Mouse (Mus musculus) urinary bladder, postnatal 14 days (tissue): ENCODE measurements around the gene Gmppb.

Experiments
- DNase-seq: peaks from one replicate; pipeline ENCODE4 v3.0.0; 2021; ENCODE audit warnings: low spot score

The Gmppb gene

DNA sequence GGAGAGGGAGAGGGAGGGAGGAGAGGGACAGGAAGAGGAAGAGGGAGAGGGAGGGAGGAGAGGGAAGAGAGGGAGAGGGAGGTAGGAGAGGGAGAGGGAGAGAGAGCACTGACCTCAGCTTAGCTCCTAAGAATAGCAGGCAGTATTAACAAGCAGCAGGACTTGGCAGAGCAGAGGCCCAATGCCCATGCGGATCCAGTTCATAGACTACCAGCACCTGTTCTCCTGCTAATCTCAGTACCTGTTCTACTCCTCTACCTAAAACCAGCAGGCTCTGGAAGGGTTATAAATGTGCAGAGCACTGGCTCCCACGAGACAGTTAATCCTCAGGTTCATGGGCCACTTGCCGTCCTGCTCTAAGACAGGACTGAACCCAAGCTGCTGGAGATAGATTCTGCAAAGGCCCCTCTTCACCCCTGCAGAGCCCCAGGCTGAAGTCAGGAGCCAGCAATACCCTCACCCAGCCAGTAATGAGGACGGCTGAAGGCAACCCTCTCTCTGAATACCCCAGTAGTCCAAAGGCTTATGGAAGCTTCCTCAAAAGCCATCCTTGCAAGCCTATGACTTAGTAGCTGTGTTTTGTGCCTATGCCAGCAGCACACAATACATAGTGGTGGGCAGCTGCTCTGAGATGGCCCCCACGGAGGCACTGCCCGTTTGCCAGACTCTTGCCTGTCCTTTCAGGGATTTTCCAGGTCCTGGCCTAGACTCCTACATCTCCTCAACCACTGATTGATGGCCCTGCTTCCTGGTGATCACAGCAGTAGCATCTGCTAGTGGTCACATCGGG lies 24.3 kb downstream of the Gmppb start:
- DNase-seq, result no peak

DNA sequence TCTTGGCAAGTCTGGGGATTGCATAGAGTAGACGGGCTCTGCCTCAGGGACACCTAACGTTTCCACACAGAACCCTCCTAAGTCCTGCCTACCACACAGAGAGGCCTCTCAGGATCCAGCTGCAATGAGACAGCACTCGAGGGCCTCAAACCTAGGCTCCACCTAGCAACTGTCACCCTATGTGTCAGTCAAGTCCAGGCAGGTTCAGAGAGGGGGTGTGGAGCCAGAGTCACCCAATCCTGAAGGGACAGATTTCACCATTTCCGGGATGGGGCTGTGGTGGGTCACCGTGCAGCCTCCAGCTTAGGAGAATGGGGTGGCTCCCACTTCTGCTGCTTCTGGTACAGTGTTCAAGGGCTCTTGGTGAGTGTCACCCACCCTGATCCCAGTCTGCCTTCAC lies 31.1 kb downstream of the Gmppb start, which contains the start of gene Mst1:
TSS of gene Mst1 (plus strand) at position 269 of the 400 bp plus-strand sequence.
- DNase-seq, result no peak

DNA sequence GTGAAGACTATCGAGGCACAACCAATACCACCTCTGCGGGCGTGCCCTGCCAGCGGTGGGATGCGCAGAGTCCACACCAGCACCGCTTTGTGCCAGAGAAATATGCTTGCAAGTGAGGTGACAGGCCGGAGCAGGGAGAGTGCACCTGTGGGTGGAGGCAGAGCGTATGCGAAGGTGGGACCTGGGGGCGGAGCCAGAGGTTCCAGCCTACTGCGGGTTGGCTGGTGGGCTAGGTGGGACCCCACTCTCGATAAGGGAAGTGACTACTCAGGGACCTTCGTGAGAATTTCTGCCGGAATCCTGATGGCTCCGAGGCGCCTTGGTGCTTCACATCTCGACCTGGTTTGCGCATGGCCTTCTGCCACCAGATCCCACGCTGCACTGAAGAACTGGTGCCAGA lies 33.5 kb downstream of the Gmppb start:
- no peak for DNase-seq

DNA sequence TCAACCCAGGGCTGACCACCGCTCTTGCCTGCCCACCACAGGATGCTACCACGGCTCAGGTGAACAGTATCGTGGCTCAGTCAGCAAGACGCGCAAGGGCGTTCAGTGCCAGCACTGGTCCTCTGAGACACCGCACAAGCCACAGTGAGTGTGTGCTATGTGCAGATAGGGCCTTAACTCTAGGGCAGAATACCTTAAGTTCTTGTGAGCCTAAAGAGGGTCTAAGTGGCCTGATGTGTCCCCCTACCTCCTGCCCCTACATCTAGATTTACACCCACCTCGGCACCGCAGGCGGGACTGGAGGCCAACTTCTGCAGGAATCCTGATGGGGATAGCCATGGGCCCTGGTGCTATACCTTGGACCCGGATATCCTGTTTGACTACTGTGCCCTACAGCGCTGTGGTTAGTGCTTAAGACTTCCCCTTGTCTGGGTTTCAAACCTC lies 34.0 kb downstream of the Gmppb start, which contains the start of gene Rnf123:
TSS of gene Rnf123 (minus strand) at position 359 of the 444 bp plus-strand sequence.
- DNase-seq, result no peak

DNA sequence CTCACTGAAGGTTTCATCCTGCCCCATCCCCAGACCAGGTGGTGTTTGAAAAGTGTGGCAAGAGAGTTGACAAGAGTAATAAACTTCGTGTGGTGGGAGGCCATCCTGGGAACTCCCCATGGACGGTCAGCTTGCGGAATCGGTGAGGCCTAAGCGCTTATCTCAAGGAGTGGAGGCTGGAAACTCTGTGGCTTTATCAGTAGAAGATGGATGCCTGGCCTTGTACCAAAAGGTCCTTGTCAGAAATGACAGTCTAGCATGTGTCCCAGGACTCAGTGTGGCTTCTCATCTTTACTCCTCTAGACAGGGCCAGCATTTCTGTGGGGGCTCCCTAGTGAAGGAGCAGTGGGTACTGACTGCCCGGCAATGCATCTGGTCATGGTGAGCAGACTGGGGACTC lies 34.5 kb downstream of the Gmppb start:
- DNase-seq, result no peak

DNA sequence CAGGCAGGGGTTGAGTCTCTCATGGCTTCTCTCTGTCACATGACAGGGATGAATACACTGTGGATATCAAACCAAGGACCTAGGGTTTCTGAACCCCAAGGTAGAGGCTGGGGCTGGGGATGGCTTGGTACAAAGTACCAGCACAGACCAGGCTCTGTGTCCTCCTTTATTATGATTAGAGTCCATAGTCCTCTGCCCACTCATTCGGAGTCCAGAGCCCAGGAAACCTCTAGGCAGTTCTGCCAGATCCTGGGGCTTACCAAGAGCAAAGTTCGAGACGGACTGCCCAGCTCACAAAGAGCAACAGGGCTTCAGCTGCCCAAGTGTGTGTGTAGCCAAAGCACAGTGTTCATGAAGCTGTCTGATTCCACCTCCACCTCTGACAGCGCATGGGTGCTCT lies 36.2 kb downstream of the Gmppb start:
- DNase-seq, result no peak

DNA sequence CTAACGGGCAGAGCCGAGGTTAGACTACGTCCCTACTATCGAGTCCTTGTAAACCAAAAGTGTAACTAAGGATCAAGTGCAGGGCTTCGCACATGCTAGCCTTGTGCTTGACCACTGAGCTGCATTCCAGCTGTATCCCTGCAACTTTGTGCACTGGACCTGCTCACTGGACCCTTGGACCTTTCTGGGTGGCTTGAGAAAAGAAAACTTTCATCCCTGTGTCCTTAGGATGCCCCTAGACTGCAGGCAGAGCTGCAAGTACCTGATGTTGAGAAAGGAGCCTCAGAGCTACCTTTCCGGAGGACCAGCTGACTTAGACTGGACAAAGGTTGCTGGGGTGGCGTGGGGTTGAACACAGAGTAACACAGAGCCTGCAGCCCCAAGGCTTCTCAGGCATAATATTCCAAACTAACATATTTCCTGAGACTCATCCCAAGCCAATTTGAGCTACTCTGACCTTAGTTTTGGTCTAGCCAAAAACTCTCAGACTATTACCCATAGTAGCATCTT lies 41.6 kb downstream of the Gmppb start:
- no peak for DNase-seq

DNA sequence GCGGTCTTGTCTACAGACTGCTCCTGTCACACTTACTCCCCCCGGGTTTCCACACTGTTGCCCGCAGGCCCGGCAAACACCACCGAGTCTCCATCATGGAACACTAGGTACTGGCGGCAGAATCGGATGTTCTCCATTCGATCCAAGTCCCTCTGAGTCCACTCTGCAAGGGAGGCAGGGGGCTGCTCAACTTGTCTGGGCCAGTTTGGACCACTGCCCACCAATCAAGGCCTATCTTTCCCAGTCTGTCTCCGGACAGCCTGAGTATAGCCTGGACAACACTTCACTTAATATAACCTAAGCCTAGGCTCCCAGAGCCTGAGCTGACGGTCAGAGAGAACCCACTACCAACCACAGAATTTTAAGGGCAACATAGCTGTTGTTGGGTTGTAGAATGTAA lies 44.5 kb downstream of the Gmppb start:
- no peak for DNase-seq

DNA sequence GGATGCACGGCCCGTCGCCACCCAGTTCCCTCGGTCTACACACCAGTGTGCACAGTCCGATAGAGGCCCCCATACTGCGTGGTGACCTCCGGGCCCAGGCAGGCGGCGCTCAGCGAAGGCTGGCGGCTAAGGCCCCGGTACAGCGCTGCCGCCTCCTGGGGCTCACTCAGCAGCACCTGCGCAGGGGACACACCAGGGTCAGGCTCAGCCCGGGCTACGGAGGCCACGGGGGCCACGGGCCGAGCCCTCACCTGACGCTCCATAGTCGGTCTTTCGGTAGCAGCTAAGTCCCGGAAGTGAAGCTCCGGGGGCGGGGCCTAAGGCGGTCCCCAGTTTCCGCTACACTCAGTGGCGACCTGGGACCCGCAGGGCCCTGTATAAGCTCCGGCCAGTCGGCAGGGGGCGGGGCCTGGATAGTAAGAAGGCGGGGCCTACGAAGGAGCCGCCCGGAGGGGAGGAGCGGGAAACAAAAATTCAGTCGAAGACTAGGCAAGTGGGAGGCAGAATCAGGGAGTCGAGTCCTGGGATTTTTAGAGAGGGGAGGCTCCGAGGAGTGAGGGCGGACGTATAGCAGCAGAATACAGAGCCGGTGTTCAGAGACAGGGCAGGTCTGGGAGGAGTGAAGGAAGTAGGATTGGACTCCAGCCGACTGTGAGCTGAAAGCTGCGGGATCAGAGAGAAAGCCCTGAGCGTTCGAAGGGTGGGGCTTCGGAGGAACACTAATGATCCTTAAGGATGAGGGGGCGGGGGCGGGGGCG lies 45.3 kb downstream of the Gmppb start, which contains the start of gene Apeh:
TSS of gene Apeh (minus strand) at position 423 of the 758 bp plus-strand sequence.
- peak; percentile 96 for DNase-seq

DNA sequence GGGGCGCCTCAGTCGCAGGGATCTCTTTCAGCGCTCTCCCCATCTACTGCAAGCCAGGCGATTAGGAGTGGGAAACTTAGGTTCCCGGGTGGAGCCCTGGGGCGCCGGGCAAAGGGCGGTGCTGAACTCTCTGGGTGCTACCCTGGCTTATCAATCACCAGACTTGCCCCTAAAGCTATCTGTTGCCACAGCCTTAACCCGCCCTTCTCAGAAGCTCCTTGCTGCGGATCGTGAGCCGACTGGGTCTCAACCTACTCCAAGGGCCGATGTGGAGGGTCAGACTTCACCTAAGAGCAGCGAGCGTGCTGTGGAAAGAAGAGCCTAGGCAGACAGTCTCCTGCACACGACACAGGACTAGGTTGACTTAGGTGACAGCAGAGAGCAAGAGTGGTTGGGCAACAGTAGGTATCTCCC lies 46.0 kb downstream of the Gmppb start:
- DNase-seq, result no peak

DNA sequence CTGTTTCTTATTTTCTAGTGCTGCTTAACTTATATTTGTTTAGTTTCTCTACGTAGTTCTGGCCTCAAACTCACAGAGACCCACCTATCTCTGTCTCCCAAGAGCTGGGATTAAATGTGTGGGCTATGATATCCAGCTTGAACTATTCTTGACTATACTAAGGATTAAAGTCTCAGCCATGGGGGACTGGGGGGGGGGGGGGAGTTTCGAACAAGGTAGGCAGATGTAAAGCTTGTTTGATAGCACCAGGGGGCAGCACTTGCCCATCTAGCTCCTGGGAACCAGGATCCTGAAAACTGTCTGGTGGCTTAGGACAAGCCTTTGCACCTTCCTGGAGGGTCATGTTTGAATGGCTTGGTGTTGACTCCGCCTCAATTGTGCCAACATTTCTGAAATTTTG lies 46.5 kb downstream of the Gmppb start:
- peak; percentile 62 for DNase-seq

DNA sequence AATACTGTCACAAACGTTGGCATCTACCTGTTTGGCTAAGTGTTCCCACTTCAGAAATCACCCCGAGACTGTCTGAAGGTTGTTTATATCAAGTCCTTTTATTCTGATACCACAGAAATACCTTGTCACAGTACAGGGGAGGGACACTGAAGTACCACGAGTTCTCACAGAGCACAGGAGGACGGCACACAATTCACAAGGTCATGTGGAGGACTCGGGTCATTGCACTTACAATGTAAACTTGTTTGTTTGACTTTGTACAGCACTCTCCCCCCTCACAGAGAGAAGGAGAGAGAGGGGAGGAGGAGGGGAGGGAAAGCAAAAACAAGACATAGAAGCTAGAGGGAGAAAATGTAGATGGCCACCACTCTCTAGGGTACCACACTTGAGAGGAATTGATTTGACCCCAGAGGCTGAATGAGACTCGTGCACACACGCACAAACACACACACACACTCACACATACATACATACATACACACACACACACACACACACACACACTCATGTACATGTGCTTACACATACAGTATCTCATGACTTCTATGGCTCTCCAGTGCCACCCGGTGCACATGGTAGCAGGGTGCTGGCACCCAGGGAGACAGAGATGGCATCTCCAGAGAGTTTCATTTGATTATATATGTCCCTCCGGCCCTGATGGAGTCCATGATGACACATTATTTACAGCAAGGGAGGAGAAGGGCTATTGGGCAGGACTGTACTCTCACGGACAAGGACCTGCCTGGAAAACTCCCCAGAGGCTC lies 47.1 kb downstream of the Gmppb start:
- no peak for DNase-seq

DNA sequence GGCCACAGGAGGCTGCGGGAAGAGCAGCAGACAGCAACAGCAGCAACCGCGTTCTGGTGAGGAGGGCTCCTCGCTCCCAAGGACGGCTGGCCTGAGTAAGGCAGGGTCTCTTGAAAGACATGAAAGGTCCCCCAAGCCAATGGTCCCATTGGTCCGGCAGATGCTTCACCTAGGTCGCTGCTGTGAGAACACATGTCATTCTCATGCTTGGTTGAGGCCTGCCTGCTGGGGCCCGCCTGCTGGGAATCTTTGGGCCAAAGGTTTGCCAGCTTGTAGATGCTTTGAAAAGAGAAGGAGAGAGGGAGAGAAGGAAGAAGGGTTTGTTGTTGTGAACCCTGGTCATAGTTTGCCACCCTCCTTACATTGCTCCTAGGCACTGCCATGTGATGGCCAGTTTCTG lies 50.6 kb downstream of the Gmppb start:
- DNase-seq, result no peak
